Mouse (Mus musculus): ENCODE data around the gene Klhl31. TPM values are rescaled to one million over a fixed set of nuclear protein-coding genes. Genes with fewer than 3 reads are reported as not detected.
A peak's percentile ranks its signal among the peaks of the same experiment; 100 is the strongest.

Gene Klhl31
- total RNA-seq, 2 experiments from 2014 or later: not detected

DNA sequence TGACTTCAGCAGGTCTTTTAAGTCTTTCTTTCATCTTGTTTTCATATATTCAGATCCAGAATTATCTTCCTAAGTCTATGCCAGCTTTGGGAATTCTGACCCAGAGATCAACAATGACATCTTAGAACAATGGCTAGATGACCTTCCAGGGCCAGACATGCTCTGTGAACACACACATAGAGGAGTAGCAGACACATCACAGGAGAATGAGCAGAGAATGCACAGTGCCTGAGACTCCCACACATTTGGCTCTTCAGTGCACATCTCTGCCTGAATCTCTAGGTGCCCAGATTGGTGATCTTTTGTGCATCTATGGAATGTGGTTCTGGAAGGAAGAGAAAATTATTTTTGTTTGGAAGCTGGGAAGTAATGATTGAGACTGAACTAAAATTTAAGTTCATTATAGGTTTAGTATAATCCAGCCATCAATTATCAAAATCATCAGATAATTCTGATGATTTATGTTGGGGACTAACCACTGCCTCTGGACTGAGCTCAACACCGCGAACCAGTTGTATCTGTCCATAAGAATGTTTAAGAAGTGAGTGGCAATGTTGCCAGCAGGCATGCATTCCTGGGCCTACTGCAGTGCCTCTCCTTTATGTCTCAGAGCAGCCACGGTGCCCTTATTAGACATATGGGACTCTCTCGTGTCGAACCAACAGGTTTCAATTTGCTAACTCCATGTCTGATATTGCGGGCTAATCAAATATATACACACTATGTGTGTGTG is 12.8 kb upstream of the Klhl31 start:
- ATAC-seq (replicated peaks; ENCODE audit: poor library complexity): no peak

DNA sequence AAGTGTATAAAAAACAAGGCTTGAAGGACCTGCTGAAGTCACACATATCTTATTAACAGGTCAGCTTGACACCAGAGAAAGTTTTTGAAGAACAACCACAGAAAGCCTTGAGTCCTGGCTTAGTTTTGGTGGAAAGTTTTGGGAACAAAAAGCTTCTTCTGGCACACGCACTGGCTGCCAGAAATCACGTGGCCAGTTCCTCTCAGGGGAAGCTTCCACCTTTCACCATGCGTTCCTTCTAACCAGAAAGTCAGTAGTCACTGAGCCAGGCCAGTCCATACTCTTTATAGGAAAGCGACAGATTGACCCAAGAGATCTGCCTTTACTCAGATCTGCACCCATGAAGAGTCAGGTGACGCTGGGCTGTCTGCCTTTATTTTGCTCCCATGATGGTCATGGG is 12.1 kb upstream of the Klhl31 start:
- ATAC-seq (replicated peaks; ENCODE audit: poor library complexity): no peak

DNA sequence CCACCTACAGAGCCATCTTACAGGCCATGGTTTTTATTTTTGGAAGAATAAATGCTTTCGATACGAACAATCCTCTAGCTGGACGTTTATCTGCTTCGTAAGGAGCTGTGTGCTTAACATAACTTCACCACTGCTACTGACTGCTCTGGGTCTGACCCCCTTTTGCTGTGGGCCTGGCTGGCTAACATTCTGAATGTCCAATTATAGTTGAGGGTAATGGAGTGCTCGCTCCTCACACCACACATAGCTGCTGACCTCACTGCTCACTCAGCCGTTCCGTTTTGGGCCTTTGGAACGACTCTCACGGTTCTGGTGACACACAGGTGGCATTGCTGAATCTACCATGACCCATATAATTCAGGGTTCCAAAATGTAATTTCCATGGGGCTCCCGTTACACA is 7.6 kb upstream of the Klhl31 start:
- ATAC-seq (replicated peaks; ENCODE audit: poor library complexity): no peak

DNA sequence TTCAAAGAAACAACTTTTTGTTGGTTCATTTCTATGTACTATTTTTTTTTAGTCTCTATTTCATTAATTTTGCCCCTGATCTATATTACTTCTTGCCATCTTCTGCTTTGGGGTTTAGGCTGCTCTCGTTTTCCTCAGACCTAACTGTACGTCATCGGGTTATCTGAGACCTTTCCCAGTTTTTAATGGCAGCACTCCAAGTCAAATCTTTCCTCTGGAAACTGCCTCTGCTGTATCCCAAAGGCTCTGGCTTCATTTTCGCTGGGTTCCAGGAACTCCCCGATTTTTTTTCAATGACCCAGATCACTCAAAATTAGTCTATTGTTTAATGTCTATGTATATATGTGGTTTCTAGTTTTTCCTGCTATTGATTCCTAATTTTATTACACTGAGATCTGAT is 6.6 kb upstream of the Klhl31 start:
- ATAC-seq (replicated peaks; ENCODE audit: poor library complexity): no peak

DNA sequence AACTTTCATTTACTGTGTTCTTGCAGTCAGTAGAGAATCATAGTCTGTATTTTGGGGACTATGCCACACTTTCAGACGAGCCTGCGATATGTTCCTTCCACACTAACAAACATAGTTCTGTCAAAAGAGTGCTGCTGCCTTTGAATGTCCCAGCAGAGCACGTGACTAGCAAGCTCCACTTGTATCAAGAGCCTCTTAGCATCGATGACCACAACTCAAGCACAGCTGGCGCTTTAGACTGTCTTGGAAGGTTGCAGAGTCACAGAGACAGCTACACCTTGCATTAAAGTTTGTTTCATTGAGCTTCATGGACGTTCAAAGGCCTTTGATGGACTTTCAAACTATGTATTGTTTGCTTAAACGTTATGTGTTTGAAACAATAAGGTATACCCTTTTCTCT is 5.5 kb upstream of the Klhl31 start:
- no peak for ATAC-seq (replicated peaks; ENCODE audit: poor library complexity)

DNA sequence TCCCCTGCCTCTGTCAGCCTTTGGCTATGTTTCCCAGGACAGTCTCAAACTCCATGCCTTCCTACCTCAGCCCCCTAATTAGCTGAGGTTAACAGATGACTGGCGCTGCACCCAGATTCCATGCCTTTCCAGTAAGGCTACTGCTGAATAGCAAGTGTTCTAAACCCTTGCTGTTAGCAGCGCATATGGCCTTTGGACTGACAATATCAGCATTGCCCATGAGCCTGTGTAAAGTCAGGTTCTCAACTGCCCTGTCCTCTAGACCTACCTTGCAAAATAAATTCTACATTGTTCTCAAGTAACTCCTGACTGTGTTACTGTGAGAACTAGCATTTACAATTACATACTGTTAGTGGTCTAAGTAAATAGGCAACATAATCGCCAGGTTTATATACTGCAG is 3.9 kb upstream of the Klhl31 start:
- ATAC-seq (replicated peaks; ENCODE audit: poor library complexity): no peak

DNA sequence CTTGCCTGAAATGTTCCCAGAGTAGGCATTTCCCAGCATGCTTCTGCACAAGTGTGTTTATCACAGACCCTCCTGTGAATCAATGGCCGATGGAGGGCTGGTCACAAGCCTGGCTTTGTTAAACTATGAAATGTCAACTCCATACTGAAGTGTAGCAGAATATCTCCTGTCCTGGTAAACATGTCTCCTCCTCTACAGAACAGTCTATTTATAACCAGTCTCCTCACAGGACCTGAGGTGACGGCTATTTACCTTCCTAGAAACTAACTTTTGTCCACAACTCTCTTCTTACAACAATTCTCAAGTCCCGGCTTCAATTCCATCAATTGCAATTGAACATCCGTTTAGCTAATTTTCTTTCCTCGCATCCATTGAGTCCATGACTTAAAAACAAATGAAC is 297 bp upstream of the Klhl31 start:
- no peak for ATAC-seq (replicated peaks; ENCODE audit: poor library complexity)

DNA sequence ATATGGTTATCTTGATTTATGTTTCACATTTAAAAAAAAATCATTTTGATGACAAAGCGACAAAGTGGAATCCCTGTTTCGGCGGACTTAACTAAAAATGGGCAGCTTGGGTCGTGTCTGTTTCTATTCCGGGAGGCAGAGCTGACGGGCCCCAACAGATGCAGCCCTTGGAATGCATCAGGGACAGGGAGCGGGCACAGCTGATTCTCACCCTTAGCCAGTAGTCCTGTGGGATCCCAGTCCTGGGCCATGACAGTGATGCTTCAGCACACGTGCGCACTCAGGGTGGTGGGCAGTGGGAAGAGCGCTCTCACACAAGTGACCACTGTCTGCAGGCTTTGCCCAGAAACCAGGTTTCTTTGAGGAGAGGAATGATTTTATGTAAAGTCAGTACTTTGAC is 1.1 kb downstream of the Klhl31 start:
- no peak for ATAC-seq (replicated peaks; ENCODE audit: poor library complexity)

DNA sequence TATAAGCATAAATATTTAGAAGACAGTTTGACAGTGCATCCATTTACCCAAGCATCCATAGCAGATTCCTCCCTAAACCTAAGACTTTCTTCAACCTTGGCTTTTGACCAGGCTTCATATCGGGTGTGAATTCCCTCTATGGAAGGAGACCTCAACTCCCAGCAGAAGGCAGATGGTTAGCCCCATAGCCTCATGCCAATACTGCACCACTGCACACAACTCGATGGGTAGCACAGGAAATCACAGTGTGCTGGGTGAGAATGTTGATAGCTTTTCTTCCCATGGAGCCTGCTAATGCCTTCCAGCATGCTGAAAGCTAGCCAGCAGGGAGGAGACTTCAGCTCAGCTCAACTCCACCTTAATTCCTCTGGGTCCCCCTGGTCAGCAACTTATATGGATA is 8.9 kb downstream of the Klhl31 start:
- ATAC-seq (replicated peaks; ENCODE audit: poor library complexity): no peak

DNA sequence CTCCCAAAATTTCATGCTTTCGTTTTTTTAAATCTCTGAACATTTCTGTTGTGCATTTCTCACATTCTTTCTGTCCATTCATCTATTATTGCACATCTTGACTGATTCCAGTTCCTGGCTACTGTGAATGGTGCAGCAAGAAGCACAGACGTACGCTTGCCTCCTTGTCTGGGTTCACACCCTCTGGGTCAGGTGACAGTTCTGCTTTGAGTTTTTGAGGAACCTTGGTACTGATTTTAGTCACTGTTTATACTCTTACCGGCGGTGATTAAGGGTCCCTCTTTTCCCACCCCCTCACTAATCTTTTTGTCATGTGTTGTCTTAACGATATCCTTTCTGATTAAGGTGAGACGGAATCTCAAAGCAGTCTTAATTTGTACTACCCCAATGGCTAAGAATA is 15.5 kb downstream of the Klhl31 start:
- no peak for ATAC-seq (replicated peaks; ENCODE audit: poor library complexity)

DNA sequence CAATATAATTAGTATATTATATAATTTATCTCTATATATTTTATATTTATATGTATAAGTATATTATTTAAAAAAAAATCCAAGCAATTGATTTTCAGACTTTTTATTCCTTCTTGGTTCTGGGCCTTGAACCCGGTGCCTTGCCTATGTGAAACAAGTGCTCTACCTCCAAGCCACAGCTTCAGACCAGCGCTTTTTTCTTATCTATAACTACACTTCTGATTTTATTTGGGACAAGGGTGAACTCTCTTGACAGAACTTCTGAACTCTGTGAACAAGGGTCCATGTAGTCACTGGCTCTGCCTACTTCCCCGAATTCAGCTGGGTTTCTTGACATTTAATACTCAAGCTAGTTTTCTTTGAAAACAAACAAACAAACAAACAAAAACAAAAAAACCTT is 17.6 kb downstream of the Klhl31 start:
- ATAC-seq (replicated peaks; ENCODE audit: poor library complexity): no peak

DNA sequence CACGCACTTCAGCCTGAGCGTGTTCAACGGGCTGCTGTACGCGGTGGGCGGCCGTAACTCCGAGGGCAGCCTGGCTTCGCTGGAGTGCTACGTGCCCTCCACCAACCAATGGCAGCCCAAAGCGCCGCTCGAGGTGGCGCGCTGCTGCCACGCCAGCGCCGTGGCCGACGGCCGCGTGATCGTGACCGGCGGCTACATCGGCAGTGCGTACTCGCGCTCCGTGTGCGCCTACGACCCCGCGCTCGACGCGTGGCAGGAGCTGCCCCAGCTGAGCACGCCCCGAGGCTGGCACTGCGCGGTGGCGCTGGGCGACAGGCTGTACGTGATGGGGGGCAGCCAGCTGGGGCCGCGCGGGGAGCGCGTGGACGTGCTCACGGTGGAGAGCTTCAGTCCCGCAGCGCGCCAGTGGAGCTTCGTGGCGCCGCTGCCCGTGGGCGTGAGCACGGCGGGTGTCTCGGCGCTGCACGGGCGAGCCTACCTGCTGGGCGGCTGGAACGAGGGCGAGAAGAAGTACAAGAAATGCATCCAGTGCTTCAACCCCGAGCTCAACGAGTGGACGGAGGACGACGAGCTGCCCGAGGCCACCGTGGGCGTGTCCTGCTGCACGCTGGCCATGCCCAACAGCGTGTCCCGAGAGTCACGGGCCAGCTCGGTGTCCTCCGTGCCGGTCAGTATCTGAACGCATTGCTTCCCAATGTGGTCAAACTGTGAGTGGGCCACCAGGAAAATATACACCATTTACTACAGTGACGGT is 19.1 kb downstream of the Klhl31 start:
- peak; percentile 71 for ATAC-seq (replicated peaks; ENCODE audit: poor library complexity)

DNA sequence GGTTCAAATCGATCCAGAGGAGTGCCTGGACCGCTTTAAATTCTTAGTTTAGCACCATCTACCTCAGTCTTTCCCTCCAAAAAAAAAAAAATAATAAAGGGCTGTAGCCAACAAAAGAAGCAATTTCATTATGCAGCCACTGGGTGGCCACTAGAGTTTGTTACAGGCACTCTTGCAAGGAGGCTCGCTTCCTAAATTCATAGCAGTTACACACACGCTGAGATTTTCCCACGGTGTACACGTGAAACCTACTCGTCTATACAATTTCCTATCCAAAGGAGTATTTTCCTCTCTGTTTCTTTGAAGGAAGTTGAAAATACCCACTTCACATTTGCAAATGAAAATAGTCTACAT is 19.6 kb downstream of the Klhl31 start:
- ATAC-seq (replicated peaks; ENCODE audit: poor library complexity): peak; percentile 88

DNA sequence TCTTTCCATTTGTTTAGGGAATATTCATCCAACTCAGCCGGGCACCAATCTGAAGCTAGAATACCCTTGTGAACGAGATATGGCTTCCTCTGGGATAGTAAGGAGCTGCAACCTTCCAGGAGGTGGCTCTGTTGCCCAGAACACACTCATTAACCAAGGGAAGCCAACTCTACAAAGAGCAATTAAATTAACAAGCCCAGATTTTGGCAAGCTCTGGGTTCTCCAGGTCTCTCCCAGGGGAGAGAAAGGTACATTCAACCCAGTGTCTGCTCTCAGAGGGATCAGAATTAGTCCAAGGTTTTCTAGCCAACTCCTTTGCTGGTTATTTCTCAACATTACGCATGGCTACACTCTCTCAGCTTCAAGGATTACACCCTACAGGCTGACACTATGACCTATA is 26.6 kb downstream of the Klhl31 start:
- no peak for ATAC-seq (replicated peaks; ENCODE audit: poor library complexity)

DNA sequence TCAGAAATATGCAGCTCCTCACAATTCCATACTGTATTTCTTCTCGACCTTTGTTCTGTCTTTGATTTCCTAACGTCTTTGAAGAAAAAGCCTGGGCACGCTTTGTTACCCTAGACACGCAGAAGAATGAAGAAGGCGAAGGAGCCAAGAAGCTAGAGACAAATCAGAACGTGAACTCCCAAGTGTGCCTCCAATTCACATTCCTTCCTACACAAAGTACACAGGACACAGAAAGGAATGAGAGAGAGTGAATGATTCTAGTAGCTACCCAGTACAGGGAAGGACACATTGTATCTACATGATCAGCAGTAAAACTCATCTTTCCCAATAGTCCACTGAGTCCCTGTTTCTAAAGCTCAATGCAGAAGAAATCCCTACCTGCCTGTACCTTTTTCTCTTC is 33.8 kb downstream of the Klhl31 start:
- ATAC-seq (replicated peaks; ENCODE audit: poor library complexity): no peak

DNA sequence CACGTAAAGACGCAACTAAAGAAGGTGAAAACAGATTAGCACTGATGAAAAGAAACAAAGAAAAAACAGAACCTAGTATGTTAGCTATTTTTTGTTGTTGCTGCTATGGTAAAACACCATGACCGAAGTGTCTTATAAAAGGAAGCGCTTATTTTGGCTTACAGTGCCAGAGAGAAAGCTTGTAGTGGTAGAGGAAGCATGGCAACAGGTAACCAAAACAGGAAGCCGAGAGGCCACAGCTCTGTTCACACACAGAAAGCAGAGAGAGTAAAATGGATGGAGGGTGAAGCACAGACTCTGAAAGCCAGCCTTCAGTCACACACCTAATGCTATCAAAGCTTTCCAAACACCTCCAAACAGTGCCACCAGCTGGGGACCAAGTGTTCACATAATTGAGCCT is 34.7 kb downstream of the Klhl31 start:
- ATAC-seq (replicated peaks; ENCODE audit: poor library complexity): no peak

DNA sequence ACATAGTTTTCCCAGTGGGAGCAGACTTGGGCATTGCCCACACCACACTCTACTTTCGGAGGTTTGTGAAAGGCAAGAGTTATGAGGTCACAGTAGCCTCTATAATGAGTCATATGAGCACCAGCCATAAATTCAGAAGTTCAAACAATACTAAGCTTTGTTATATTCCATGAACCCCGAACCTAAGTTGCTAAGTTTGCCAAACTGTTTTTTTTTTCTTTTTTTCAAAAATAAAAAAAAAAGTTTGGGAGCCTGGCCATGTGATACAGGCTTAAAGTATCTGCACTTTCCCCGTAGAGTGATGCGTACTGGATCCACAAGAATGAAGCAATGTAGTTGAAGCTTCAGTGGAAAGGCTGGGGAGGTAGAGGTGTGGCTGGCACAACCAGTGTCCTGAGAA is 36.9 kb downstream of the Klhl31 start:
- ATAC-seq (replicated peaks; ENCODE audit: poor library complexity): no peak

DNA sequence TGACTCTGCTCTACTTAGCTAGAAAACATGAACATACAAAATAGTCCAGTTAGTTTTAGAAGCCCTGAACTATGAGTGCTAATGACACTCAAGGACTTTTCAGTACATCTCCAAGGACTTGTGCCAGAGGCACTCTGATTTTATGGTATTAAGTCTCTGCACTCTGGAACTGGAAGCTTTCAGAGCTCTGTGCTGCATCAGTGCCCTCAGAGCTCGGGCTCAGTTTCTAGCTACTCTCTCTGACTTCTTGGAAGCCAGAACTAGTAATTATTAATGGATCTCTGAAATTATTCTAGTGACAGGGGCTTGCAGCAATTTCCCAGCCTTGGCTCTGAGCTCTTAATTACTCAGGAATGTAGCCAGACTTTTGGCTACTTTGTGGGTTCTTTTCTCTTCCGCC is 37.7 kb downstream of the Klhl31 start:
- ATAC-seq (replicated peaks; ENCODE audit: poor library complexity): no peak

DNA sequence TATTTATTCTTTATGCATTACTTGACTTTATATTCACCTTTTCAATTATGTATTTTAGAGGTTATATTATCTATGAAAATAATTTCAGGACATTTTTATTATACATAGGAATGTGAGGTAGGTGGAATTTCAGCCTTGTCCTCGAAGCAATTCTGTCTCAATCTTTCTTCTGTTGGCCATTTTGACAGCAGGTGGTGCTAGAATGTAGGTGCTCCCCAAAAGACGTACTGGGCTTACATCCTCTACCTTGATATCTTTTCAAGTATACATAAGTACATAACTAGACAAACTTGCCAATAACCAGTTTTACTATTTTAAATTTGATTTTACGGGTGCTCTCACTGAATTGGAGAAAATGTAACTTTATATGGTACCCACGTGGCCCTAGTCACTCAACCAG is 48.6 kb downstream of the Klhl31 start:
- no peak for ATAC-seq (replicated peaks; ENCODE audit: poor library complexity)

DNA sequence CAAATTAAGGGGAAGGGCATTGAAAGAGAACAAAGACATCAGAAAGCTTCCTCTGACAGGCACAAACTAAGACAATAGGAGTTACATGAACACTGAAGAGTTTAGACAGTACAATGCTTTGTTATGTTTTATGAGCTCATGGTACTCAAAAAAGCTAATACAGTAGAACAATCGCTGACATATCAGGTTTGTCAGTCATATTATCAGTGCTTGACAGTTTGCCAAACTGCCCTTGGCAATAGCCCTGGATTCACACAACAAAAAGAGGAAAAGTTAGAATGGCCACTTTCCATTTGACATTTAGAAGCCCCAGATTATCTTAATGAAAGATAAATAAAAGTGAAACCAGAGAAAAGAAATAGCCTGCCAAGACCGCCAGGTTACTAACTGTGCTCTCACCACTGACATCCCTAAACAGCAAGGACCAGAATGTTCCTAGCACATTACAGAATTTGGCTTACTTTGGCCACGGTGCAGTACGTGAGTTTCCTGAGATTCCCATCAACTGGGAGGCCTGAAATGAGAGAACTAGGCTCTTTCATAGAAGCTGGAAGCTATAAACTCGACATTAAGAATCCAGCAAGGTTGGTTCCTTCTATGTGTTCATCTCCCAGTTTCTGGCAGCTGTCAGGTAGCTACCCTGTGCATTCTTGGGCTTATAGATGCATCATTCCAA is 49.7 kb downstream of the Klhl31 start:
- no peak for ATAC-seq (replicated peaks; ENCODE audit: poor library complexity)

DNA sequence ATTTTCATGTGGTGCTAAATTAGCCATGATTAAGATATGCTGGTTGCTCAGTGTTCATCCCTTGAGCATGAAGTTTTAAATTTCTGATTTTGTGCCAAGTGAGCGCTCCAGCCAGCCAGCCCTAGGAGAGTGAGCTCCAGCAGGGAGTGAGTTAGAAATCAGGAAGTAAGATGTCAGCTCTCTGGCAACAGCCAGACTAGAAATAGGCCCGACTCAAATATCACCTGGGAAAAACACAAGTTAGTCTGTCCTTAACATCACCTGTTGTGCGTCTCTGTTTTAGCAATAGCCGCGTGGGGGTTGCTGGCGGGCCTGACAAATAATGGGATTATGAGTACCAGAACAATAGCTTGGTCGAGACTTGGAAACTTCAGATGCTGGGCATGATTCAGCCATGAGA is 56.4 kb downstream of the Klhl31 start:
- no peak for ATAC-seq (replicated peaks; ENCODE audit: poor library complexity)

DNA sequence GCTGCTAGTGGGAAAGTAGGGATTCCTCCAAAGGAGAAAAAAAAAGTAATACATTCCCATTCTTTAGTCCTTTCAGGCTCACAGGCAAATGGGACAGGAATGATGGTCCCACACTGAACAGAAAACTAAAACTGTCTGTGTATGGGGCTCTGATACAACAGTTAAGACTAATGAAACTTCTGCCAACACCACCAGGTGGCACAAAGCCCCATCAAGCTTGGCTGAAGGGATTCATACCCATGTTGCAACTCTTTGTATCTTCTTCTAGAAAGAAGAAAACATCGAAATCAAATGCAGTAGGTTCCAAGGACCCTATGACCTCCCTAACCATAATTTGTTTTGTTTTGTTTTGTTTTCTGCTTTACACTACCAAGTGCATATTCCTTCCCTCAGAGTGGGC is 57.1 kb downstream of the Klhl31 start:
- peak; percentile 44; the same call in 1 of the 2 replicates for ATAC-seq (replicated peaks; ENCODE audit: poor library complexity)

Data from megakaryocyte progenitor cell, adult 5-6 weeks (primary cell).